Mouse (Mus musculus) myocyte (in vitro differentiated cells): ENCODE measurements around the gene Rps3.

ENCODE experiments used
- E2F4 ChIP-seq: IDR thresholded peaks from one replicate; pipeline ENCODE4 v1.6.1; 2011; ENCODE audit warnings: mild to moderate bottlenecking, control low read depth, moderate library complexity; ENCODE audit not compliant: insufficient read depth
- MYOD1 ChIP-seq, 3 experiments: IDR thresholded peaks; one replicate each; pipeline ENCODE4 v1.6.1; 2011; ENCODE audit warnings: control low read depth in 2 of 3, low read depth in 2 of 3, mild to moderate bottlenecking in 2 of 3, moderate library complexity in 1 of 3; ENCODE audit not compliant: insufficient read length in 2 of 3, control insufficient read depth in 1 of 3
- POLR2A ChIP-seq: IDR thresholded peaks from one replicate; pipeline ENCODE4 v1.6.1; 2011; ENCODE audit warnings: low read depth, mild to moderate bottlenecking, control low read depth, moderate library complexity; ENCODE audit not compliant: insufficient read length
- REST ChIP-seq: IDR thresholded peaks from one replicate; pipeline ENCODE4 v1.6.1; 2011; ENCODE audit warnings: mild to moderate bottlenecking, control low read depth, moderate library complexity; ENCODE audit not compliant: insufficient read depth, insufficient read length
- SRF ChIP-seq: IDR thresholded peaks from one replicate; pipeline ENCODE4 v1.6.1; 2011; ENCODE audit warnings: low read depth; ENCODE audit not compliant: control insufficient read depth, insufficient read length
- TCF3 ChIP-seq: IDR thresholded peaks from one replicate; pipeline ENCODE4 v1.6.1; 2011; ENCODE audit warnings: low read depth, control low read depth; ENCODE audit not compliant: insufficient read length

- no peak for TF ChIP-seq POLR2A
- TF ChIP-seq E2F4: no peak
- no peak for TF ChIP-seq TCF3
- no peak for TF ChIP-seq REST
- no peak for TF ChIP-seq SRF
- no peak for TF ChIP-seq MYOD1 (IDR thresholded peaks at IDR 0.05; ENCODE audit: control insufficient read depth in 1 of 3, insufficient read length in 2 of 3, low read depth in 2 of 3)
Observed at GRCm38 (mm10) chr7:99427987-99428386, 55.6 kb downstream of the Rps3 start.
